Mouse (Mus musculus) embryonic stem cell, embryonic (primary cell): ENCODE measurements around the gene Smim9.
"Not testable (repeated sequence)": the region's sequence is repeated elsewhere in the genome, so short reads cannot be mapped to it uniquely, and the experiment has no call there.

ENCODE experiments used
- CTCF ChIA-PET, 4 experiments: fragments of 300-600 bp in 2 of 4; fragments of 350-600 bp in 2 of 4; sonication (Branson Sonifier 250); formaldehyde crosslinking; loops; one replicate each; lab custom pipeline; 2022; ENCODE audit warnings: inconsistent platforms in 2 of 4; lab: Charles Lee
- POLR2A ChIA-PET, 4 experiments: fragments of 300-600 bp in 2 of 4; fragments of 350-600 bp in 2 of 4; sonication (Branson Sonifier 250); formaldehyde crosslinking; loops; one replicate each; lab custom pipeline; 2022; ENCODE audit warnings: antibody characterized with exemption in 4 of 4, inconsistent platforms in 1 of 4; lab: Charles Lee

The Smim9 gene

GRCm38 (mm10) chrX:75163670-75164069 lies at the start of gene Smim9:
Gene Smim9, minus strand, starts transcription at chrX:75163770.
- POLR2A ChIA-PET: no interaction called here
- CTCF ChIA-PET: no interaction called here

- POLR2A ChIA-PET: interaction anchor here in 3 of 4 experiments (0.6 to 1.5 kb wide), 13 partner anchors 11 to 1045 kb away, joined by 3 to 10 read pairs (median 5); partner anchors contain the start of genes Dkc1 (in 3 of the 3), Mpp1 (in 2 of the 3), Fam3a (in 1 of the 3) and Ikbkg (in 1 of the 3)
- CTCF ChIA-PET: interaction anchor here in 1 of 4 experiments (0.7 kb wide), 1 partner anchor 93 kb away, joined by 3 read pairs; no protein-coding TSS in a partner anchor
Measured at GRCm38 (mm10) chrX:75155576-75156243, 7.9 kb downstream of the Smim9 start.

GRCm38 (mm10) chrX:75152249-75152648 lies 11.3 kb downstream of the Smim9 start:
- ChIA-PET POLR2A (interaction anchor here in 2 of 4 experiments (0.7 to 1.4 kb wide), 3 partner anchors 21 to 46 kb away, joined by 3 read pairs; partner anchors contain the start of gene Mpp1 (in 2 of the 2)), CTCF (no interaction called here)

GRCm38 (mm10) chrX:75150304-75150703 lies 13.3 kb downstream of the Smim9 start:
- ChIA-PET CTCF (no interaction called here), POLR2A (interaction anchor here in 2 of 4 experiments (1.0 to 1.3 kb wide), 2 partner anchors 19 to 38 kb away, joined by 3 to 4 read pairs; partner anchors contain the start of gene Mpp1 (in 1 of the 2))

DNA sequence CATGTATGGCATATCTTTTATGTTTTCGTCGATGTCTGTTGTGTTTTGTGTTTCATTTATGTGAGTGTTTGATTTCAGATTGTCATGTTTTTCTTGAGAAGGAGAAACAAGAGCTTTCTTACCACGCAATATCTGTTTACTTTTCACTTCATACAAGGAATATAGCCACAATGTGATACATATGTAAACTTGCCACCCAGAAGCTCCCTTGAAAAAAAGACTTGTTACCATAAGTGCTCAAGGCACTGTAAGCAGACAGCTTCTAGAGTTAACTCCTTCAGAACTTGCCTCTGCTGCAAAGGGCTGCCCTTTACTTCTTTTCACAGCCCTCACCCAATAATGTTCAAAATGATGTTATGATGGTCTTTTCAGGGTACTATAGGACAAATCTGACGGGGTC lies 15.2 kb downstream of the Smim9 start:
- CTCF ChIA-PET: no interaction called here
- POLR2A ChIA-PET: no interaction called here

DNA sequence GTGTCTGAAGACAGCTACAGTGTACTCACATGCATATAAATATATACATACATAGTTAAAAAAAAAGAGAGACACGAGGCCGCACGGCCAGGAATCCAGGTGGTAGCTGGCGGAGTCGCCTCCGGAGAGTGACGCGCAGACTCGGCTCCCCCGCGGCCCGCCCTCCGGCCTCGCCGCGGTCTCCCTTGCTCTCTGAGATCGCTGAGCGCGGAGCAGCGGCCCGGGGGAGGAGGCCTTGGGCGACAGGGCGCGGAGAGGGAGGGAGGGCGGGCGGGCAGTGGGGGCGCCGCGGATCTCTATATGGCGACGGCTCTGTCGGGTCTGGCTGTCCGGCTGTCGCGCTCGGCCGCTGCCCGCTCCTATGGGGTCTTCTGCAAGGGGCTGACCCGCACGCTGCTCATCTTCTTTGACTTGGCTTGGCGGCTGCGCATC lies 20.4 kb downstream of the Smim9 start:
- CTCF ChIA-PET: interaction anchor here in 1 of 4 experiments (0.6 kb wide), 1 partner anchor 14 kb away, joined by 4 read pairs; no protein-coding TSS in a partner anchor
- POLR2A ChIA-PET: not testable (repeated sequence)

DNA sequence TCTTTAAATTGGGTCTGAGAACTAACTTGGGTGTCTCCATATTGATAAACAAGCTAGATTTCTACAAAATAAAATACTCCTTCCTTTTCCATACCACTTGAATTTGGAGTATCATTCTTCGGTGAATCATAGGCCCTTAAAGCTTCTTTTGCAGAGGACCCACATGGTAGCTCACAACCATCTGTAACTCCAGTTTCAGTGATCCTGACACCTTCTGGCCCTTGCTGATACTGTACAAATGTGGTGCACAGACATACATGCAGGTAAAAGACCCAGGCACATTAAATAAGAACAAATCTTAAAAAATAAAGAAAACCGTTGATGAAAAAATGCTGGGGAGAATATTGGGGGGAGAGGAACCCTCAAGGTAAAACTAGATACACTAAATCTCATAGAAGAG lies 25.4 kb downstream of the Smim9 start:
- CTCF ChIA-PET: no interaction called here
- POLR2A ChIA-PET: interaction anchor here in 2 of 4 experiments (0.5 to 1.6 kb wide), 5 partner anchors 34 to 478 kb away, joined by 3 to 4 read pairs (median 3); partner anchors contain the start of genes Dkc1 (in 2 of the 2), F8 (in 1 of the 2) and Fundc2 (in 1 of the 2)

- ChIA-PET CTCF (no interaction called here), POLR2A (interaction anchor here in 2 of 4 experiments (0.5 to 1.6 kb wide), 4 partner anchors 33 to 479 kb away, joined by 3 to 4 read pairs (median 3); partner anchors contain the start of genes Dkc1 (in 1 of the 2), F8 (in 1 of the 2) and Fundc2 (in 1 of the 2))
Measured at GRCm38 (mm10) chrX:75137729-75138128, 25.8 kb downstream of the Smim9 start.

- POLR2A ChIA-PET: interaction anchor here in 1 of 4 experiments (1.2 kb wide), 1 partner anchor 41 kb away, joined by 3 read pairs; the partner anchor contains the start of gene Dkc1
- CTCF ChIA-PET: no interaction called here
Measured at GRCm38 (mm10) chrX:75136938-75137337, 26.6 kb downstream of the Smim9 start.

DNA sequence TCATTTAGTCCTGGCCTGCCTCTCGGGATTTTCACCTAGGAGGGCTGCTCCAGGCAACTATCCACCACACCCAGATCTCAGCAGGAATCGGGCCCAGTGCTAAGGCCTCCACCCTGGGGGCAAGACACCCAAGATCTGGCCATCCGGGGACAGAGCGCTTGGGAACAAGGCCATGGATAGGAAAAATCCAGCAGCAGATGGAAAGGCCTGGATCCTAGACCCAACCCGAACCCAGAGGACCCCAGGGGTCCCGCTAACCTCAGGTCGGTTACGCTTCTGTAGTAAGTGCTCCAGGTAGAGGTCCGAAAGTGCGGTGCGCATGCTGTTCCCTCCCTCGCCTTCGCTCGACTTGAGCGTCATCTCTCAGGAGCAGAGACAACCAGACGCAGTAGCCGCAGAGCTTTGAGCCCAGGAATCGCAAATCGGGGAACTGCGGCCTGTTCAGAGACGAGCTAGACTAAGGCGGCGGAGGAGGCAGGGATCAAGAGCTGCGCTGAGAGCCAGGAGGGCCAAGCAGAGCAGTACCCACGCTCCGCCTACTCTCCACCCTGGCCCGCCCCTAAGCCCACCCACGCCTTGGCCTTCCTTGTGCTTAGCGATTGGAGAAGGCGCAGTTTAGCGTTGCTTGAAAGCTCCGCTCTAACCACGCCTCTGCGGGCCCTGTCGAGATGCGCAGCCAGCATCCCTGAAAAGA lies 33.0 kb downstream of the Smim9 start, which contains the start of gene Mpp1:
TSS of gene Mpp1 (minus strand) at position 550 of the 694 bp plus-strand sequence.
- ChIA-PET CTCF (interaction anchor here in 1 of 4 experiments (0.7 kb wide), 1 partner anchor 143 kb away, joined by 3 read pairs; no protein-coding TSS in a partner anchor), POLR2A (interaction anchor here (0.6 to 3.0 kb wide), 44 partner anchors 9 to 1164 kb away, joined by 3 to 29 read pairs (median 4); partner anchors contain the start of genes Dkc1 (in 3 of the 4), Brcc3 (in 1 of the 4), Cmc4 (in 1 of the 4) and Fam3a (in 1 of the 4))

- CTCF ChIA-PET: interaction anchor here in 2 of 4 experiments (0.6 to 0.7 kb wide), 2 partner anchors 147 to 544 kb away, joined by 3 to 4 read pairs; no protein-coding TSS in a partner anchor
Measured at GRCm38 (mm10) chrX:75129474-75129873, 34.1 kb downstream of the Smim9 start.

GRCm38 (mm10) chrX:75128333-75128980 lies 35.1 kb downstream of the Smim9 start:
- POLR2A ChIA-PET: interaction anchor here in 2 of 4 experiments (1.1 to 4.6 kb wide), 3 partner anchors 14 to 23 kb away, joined by 3 to 18 read pairs (median 5); no protein-coding TSS in a partner anchor
- CTCF ChIA-PET: no interaction called here

More at GRCm38 (mm10) chrX:75129474-75129873, 34.1 kb downstream of the Smim9 start:
- POLR2A ChIA-PET: interaction anchor here in 3 of 4 experiments (0.6 to 3.0 kb wide), 10 partner anchors 12 to 34 kb away, joined by 3 to 29 read pairs (median 11); partner anchors contain the start of gene Dkc1 (in 2 of the 3)

DNA sequence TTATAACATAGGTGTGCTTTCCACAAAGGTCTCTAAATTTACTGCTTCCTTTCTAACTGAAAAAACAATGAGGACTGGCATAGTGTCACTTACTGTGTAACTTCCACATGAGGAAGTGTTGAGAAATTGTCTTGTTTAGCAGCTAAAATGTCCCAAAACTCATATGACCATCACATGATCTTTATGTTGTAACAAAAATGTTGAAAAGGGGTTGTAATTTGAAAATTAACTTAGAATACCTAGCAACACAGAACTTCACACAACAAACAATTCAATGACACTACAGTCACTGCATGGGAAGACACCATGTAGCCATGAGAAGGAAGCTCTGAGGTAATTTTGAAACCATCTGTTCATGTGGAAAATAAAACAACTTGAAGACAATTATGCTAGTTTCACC lies 36.7 kb downstream of the Smim9 start:
- ChIA-PET CTCF (no interaction called here), POLR2A (interaction anchor here in 1 of 4 experiments (1.3 to 4.6 kb wide), 3 partner anchors 12 to 22 kb away, joined by 5 to 24 read pairs (median 18); no protein-coding TSS in a partner anchor)

GRCm38 (mm10) chrX:75125606-75126005 lies 38.0 kb downstream of the Smim9 start:
- ChIA-PET CTCF (no interaction called here), POLR2A (interaction anchor here in 2 of 4 experiments (0.8 to 4.6 kb wide), 6 partner anchors 9 to 30 kb away, joined by 3 to 24 read pairs (median 6); partner anchors contain the start of gene Dkc1 (in 1 of the 2))

GRCm38 (mm10) chrX:75115550-75115949 lies 48.0 kb downstream of the Smim9 start:
- ChIA-PET CTCF (no interaction called here), POLR2A (interaction anchor here in 3 of 4 experiments (1.1 to 1.6 kb wide), 4 partner anchors 11 to 15 kb away, joined by 3 to 5 read pairs (median 5); partner anchors contain the start of gene Mpp1 (in 1 of the 3))

- POLR2A ChIA-PET: interaction anchor here in 1 of 4 experiments (3.6 kb wide), 1 partner anchor 9 kb away, joined by 25 read pairs; no protein-coding TSS in a partner anchor
- CTCF ChIA-PET: no interaction called here
Measured at GRCm38 (mm10) chrX:75102293-75102692, 61.3 kb downstream of the Smim9 start.

GRCm38 (mm10) chrX:75098799-75099198 lies 64.8 kb downstream of the Smim9 start:
- ChIA-PET CTCF (no interaction called here), POLR2A (interaction anchor here in 3 of 4 experiments (1.0 to 4.2 kb wide), 3 partner anchors 12 to 32 kb away, joined by 3 to 59 read pairs (median 3); partner anchors contain the start of gene Mpp1 (in 1 of the 3))
